Mouse (Mus musculus) urinary bladder, adult 2 months (tissue): ENCODE results near the gene Gpatch4. TPM values are rescaled to one million over a fixed set of nuclear protein-coding genes. Genes with fewer than 3 reads are reported as not detected.

Source experiments
- DNase-seq: peaks from one replicate; pipeline ENCODE4 v3.0.0; 2022; ENCODE audit warnings: low spot score
- polyA plus RNA-seq: library from polyadenylated mRNA; depleted of rRNA; stranded (reverse); fragments of >200 nt; gene quantifications from 2 replicates; pipeline ENCODE4 v1.2.3, GENCODE M21; 2012; rRNA removed

Gpatch4 gene
- polyA plus RNA-seq = 5.6 and 9.7 TPM in 2 replicates

DNA sequence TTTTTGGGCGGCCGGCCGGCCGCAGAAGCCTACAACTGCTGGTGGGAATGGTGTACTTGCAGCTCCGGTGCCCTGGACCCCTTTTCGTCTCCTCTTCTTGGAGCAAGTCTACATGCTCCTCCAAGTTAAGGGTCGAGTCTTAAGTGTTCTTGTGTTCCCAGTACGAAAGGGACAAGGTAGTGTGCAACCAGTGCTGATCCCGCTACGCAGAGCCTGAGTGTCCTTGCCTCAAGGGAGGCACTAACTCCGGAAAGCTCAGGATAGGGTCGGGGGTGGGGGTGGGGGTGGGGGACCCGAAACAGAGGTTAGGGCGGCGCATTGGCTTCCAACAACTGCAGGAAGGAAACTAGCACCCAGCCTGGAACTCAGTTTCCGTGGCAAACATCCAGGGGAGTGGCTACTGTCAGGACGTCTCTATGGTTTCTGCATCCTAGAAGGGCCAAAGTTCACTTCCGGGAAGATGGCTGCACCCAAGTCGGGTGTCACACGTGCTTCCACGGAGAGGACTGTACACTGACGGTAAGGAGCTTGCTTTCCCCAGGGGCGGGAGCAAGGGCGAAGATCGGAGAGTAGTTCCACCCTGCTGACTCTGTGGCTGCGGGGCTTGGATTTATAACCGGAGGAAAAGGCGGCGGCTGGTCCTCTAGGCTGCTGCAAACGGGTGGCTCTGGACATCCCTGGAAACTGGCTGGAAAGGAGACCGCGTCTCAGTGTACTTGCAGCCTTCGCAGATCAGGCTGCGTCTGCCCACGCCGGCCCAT is at the start of gene Gpatch4:
Gpatch4 (plus strand) TSS at position 448 of the 761 bp plus-strand sequence.
- DNase-seq = peak; percentile 42

DNA sequence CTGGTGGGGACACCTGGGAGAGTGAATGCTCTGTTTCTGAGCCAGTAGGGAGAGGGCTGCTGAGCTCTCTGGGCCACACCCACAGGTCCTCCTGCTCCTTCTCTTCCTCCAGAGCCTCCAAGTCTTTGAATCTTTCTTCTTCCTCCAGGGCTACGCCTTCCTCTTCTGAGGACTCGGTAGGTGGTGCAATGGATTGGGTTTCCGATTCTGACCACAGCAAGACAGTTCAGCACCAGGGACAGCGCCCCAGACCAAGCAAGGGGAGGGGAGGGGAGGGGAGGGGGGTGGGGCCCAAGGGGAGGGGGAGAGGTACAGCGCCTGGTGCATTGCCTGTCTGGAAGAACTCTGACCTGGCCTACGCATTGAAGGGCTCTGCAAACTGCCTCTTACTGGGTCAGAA is 49.5 kb upstream of the Gpatch4 start:
- no peak for DNase-seq

DNA sequence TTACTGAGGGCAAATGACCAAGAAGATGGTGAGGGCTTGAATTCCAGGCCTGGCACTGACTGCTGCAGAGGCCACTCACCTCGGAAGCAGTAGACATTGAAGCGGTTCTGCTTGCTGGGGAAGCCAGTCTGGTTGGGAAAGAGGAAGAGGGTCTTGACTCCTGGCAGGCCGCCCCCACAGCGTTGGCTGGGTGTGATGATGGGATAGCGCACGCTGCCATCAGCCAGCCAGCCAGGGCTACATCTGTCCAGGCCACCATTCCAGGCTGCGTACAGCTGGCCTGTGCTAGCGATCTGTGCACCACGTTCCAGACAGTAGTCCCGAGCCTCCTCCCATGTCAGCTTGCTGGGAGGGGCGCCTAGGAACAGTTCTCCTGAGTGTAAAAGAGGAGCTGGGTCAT is 47.6 kb upstream of the Gpatch4 start:
- no peak for DNase-seq

GRCm38 (mm10) chr3:87996401-87996800 is 46.5 kb upstream of the Gpatch4 start:
- DNase-seq = no peak

- no peak for DNase-seq
These were observed 45.8 kb upstream of the Gpatch4 start for GRCm38 (mm10) chr3:87996971-87997614.

GRCm38 (mm10) chr3:87998747-87999146 is 44.2 kb upstream of the Gpatch4 start:
- no peak for DNase-seq

GRCm38 (mm10) chr3:87999243-87999895 is 43.5 kb upstream of the Gpatch4 start:
- DNase-seq = no peak

- DNase-seq = no peak
These were observed 42.7 kb upstream of the Gpatch4 start, which contains the start of gene Bcan for GRCm38 (mm10) chr3:88000181-88000580. TSS of gene Bcan (minus strand) at chr3:88000230.

DNA sequence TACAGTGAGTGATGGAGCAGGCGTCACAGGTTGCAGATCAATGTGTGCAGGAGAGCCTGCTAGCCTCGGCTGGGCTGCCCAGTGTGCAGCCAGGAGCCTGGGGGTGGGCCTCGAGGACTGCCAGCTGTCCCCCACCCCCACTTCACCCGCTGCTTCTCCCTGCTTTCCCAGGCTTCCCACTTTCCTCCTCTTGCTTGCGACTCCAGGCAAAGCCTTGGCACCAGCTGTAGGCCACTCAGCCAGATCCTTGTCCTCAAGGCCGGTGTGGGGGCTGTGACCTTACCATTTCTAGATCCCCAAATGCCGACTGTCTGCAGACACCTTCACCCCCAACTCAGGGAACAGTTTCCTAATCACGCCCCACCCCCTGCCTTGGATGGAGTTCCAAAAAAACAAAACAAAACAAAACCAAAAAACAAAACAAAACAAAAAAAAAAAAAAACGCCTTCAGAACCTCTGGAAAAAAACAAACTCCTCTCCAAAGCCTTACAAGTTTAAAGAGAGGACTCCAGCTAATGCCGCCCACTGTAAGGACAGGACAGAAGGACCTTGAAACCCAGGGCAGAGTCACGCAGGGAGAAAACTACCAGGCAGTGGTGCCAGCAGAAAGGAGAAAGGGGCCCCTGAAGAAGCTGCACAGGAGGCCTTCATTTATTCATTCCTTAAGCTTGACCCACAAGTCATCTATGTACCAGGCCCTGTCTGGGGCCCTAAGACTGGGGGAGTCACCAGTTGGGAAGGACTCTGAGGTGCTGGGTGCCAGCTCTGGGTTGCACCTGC is 41.9 kb upstream of the Gpatch4 start:
- DNase-seq = no peak

DNA sequence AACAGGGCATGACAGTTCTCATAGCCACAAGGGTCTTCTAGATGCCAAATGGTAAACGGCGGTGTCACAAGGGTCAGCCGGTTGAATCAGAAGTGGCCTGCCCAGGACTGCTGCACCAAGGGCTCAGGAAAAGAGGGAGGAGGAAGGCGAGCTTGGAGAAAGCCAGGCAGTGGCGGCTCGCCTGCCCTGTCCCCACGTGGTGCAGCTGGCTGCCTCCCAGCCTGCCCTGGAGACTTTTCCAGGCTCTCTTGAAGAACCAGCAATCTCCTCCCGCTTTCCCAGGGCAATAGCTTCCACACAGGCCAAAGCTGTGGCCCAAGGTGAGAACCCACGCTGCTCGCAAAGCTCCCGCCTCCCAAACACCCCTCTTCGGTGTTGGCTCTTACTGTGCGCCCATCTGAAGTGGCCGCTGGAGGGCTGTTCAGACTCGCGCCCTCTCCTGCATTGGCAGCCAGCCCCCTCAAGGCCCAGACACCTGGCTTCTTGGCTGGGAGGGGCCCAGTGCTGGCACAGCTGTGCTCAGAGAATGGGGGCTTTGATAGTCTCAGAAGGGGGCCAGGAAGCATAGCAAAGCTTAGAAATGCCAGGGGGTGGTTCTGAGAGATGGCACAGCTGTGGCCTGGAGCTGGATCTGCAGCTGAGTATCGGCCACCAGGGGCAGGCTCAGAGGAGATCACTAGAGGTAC is 40.5 kb upstream of the Gpatch4 start:
- DNase-seq = no peak

DNA sequence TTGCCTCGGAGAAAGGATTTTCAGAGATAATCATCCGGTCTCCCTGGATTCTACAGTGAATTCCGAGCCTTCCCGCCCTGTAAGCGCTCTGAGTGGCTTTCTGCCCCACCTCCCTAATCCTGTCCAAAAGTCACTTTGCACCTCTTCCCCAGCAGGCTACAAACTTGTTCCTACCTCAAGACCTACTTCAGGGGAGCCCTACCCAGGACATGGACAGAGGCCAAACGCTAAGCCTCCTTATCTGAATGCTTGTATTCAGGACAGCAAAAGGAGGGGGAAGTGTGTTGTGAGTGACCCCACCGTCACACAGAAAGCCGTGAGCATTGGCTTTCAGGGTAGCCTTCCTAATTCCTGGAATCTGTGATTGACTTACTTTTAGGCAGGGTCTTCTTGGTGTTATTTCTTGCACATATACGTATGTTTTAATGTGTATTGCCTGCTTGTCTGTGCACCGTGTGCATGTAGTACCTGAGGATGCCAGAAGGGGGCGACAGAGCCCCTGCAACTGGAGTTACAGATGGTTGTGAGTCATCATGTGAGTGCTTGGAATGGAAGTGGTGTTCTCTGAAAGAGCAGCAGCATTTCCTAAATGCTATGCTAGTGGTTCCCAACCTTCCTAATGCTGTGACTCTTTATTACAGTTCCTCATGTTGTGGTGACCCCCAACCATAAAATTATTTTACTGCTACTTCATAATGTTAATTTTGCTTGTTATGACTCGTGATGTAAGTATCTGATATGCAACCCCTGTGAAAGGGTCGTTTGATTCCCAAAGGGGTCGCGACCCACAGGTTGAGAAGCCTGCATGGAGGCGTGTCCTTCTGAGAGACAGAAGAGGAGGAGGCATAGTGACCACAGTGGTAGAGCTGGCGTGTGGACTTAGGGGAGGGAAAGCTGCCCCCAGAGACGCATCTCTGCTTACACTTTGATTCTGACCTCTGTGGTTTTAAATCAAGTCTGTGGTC is 36.8 kb upstream of the Gpatch4 start:
- DNase-seq = no peak

GRCm38 (mm10) chr3:88010634-88011265 is 32.2 kb upstream of the Gpatch4 start:
- no peak for DNase-seq

DNA sequence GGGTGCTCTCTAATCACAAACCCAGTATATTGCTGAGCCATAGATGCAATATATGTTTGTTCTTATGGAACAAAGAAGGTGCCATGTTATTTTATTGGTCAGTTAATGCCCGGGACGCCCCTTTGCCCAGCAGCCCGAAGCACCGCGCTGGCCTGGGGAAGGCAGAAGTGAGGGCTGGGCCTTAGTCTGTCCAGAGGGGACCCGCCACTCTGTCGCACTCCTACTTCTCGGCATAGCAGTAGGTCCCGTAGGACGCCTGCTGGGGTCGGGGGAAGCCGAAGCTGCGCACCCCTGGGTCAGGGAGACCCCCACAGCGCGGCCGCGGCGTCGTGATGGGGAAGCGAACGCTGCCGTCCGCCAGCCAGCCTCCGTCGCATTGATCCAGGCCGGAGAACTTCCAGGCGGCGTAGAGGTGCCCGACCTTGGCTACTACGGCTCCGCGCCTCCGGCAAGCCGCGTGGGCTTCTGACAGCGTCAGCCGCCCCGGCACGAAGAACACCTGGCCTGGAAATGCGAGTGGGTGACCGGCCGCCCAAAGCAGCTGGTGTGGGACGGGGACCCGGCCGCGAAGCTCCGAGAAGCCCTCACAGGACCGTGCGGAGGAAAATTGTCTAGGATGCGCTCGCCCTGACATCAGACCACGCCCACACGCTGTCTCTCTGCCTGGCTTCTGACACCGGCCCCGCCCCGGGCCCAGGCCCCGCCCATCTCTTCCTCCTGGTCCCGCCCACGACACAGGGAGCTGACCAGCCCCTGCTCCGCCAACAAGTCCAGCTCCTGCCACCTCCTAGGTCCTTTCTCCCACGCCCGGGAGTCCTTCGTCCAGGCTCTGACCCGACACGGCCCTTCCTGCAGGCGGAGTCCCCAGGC is 20.4 kb upstream of the Gpatch4 start:
- peak; percentile 71 for DNase-seq

DNA sequence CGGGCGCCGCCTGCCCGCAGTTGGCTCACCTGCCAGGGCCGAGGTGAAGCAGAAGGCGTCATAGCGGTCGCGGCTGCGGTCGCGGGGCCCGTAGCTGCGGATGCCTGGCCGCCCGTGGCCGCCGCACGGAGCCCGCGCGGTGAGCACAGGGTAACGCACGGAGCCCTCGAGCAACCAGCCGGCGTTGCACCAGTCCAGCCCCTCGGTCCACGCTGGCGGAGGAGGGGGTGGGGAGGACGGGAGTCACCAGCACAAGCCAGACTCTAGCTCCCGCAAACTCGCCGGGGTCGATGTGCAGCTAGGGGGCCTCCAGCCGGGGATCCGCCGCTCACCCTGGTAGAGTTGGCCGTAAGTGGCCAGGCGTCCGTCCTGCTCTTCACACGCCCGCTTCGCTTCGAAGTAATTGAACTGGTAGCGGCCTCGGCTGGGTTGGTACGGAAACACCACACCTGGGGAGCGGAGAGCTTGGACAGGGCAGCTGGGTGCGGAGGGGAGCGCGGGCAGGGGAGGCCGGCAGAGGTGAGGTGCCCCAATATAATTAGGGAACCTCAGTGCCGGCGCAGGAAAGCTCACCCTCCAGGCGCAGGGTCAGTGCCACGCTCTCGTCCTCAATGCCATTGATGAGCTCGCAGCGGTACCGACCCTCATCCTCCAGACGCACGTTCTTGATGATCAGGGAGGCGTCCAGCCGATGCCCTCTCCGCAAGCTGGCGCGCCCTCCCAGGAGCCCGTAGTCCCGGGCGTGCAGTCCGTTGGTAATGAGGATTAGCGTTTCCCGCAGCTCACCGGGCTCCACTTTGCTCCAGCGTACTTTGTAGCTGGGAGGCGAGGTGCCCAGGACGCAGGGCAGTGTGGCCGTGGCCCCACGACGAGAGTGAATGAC is 19.5 kb upstream of the Gpatch4 start:
- no peak for DNase-seq

DNA sequence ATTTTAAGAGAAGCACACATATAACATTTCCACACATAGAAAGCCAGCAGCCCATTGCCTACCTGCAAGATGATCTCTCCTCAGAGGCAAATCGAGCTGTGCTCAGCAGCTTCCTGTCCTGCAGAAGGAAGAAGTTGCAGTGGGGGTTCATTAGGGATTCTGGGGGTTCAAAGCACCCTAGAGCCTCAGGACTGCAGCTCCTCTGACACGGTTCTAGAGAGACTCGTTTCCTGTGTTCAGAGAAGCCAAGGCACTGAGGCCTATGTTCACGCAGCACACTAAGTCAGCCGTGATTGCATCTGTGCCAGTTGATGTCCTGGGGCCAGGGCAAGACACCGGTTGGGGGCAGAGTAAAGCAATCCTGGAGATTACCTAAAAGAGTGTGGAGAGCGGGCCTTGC is 16.1 kb upstream of the Gpatch4 start:
- no peak for DNase-seq

- DNase-seq = no peak
These were observed 15.3 kb upstream of the Gpatch4 start, which contains the start of gene Hapln2 for GRCm38 (mm10) chr3:88027434-88028186. TSS of gene Hapln2 (minus strand) at chr3:88027583.
